Mouse (Mus musculus) heart, adult 18-20 months (tissue): Measurements from ENCODE around the gene BC028528. TPM values are rescaled to one million over a fixed set of nuclear protein-coding genes. Genes with fewer than 3 reads are reported as not detected.
"Not testable (repeated sequence)": the region's sequence is repeated elsewhere in the genome, so short reads cannot be mapped to it uniquely, and the experiment has no call there.

Experiments
- DNase-seq, 2 experiments: peaks; one replicate each; pipeline ENCODE4 v3.0.0; 2021 to 2022; ENCODE audit warnings: mixed read lengths in 1 of 2
- long read RNA-seq, 2 experiments: library from polyadenylated mRNA; stranded (forward); transcript quantifications; one replicate each; pipeline ENCODE4 v2.0.0; 2021
- total RNA-seq, 2 experiments: library from RNA; stranded (reverse); gene quantifications; 2 replicates each; pipeline ENCODE4 v1.2.3; 2021

The BC028528 gene
- total RNA-seq: 1 to 10 TPM; 7.6 to 9.6 TPM
- long read RNA-seq, experiment 1, transcript BC028528-202 (6 exons, 809 nt): major isoform, 5 of 7 reads
- long read RNA-seq, experiment 1, partial matches to known transcripts: 0 of 7 reads
- long read RNA-seq, experiment 1, other reads (novel, unspliced or antisense): 0 of 7 reads
- long read RNA-seq, experiment 2, partial matches to known transcripts: 0 of 4 reads
- long read RNA-seq, experiment 2, other reads (novel, unspliced or antisense): 0 of 4 reads

DNA sequence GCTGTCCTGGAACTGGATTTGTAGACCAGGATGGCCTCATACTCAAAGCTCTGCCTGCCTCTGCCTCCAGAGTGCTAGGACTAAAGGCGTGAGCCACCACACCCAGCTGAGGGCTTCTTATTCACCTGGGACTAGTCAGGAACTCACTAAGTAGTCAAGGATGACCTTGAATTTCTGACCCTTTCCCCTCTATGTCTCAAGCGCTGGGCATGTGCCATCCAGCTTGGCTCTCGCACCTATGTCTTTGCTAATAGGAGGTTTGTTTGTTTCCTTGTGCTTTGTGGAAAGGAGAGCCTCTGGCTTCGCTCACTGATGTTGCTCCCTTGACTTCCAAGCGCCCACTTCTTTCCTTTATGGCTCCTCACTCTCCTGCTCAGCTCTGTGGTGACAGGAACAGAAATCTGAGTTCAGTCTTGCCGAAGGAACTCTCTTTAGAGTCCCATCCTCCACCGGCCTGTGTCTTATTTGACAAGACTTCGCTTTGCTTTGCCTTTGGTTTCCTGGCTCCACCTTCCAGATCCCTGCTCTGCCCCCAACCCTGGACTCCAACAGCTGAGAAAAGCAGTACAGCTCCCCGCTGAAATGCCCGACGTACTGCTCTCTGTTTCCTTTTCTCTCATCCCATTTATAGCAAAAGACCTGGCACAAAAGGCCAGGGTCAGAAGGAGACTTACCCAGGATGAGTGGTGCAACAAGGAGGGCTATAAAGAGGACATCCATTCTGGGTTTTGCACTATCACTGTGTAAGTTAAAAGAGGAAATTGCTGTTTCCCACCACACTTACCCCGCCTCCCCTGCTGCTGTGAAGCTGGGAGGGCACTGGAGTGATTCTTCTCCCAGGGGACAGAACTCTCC, at the start of gene BC028528:
BC028528 (minus strand) TSS at position 795 of the 855 bp plus-strand sequence.
- DNase-seq: peak; percentile 59 to 70

DNA sequence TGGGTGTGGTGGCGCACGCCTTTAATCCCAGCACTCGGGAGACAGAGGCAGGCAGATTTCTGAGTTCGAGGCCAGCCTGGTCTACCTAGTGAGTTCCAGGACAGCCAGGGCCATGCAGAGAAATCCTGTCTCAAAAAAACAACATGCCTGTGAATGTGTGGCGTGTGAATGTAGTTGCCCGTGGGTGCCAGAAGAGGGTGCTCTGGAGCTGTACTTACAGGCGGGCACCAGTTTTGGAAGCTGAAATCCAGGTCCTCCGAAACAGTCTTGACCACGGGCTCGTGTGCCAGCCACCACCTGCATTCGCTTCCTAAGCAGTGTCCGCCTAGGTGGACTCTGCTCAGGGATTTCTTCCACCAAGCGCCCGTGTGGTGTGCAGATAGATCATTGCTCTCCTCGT, 47.0 kb upstream of the BC028528 start:
- DNase-seq: no peak

- DNase-seq: no peak
Measured at GRCm38 (mm10) chr3:95938217-95938616, 46.4 kb upstream of the BC028528 start.

DNA sequence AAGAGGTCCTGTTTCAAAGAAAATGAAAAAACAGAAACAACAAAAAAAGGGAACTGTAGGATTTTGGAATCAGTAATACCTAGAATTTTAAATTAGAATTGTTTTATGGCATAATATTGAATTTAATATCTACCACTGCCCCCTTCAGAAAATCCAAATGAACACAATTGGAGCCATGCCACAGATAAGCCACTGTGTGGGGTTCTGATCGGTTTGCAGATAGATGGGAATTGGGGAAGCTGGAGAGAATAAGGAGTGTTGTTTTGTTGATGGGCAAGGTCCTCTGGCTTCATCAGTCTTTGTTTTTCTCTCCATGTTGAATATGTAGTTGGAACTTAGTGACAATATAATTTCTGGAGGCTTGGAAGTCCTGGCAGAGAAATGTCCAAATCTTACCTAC, 42.6 kb upstream of the BC028528 start:
- DNase-seq: no peak

DNA sequence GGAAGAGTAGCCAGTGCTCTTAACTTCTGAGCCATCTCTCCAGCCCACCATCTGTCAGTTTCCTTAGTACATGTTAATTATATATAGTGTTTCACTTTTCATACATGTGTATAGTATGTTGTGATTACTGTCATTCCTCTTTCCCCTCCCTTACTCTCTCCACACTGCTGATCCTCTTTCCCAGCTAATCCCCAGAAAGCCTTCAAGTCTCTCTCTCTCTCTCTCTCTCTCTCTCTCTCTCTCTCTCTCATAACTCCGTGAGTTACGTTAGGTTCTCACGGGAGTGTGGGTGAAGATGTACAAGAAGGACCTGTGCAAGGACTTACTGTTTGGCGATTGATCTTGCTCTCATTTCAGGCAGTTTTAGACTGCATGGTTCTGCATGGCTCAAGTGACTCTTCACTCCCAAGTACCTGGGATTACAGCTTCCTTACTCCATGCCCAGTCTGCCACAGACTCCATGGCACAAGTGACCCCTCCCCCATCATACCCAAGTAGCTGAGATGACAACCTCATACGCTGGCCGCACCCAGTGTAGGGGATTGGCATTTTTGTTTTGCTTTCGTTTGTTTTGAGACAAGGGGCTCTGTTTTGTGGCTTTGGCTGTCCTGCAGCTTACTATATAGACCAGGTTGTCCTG, 41.4 kb upstream of the BC028528 start:
- no peak for DNase-seq

DNA sequence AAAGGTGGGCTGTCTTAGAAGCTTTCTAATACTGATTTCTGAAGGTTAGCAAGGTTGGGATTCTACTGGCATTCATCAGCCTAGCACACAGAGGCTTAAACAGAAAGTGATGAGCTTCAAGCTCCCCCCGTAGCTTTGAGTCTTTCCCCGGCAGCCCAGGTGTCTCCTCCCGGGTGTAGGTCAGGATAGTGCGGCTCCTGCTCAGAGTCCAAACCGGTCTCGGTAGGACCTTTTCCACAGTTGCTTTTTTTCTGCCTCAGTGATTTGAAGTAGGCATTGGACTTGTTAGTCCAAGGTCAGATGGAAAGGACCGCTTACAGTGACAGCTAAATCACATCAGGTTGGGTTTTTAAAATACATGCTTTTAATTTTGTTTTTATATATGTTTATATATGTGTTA, 40.8 kb upstream of the BC028528 start:
- no peak for DNase-seq

GRCm38 (mm10) chr3:95932157-95932556, 40.4 kb upstream of the BC028528 start:
- no peak for DNase-seq

GRCm38 (mm10) chr3:95931471-95931870, 39.7 kb upstream of the BC028528 start:
- DNase-seq: no peak

DNA sequence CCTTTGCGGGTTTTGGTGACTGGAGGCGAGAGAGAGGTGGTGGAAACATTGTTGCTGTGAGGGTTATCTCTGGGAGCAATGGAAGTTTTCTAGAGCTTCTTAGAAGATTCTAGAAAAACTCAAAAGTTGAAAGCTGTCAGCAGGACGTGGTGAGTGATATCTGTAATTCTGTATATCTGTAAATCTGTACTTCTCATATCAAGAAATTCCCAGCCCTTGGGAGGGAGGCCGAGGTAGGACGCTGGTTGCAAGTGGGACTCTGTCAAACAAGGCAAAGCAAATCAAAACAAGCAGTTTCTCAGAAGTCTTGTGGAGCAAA, 38.6 kb upstream of the BC028528 start:
- no peak for DNase-seq

GRCm38 (mm10) chr3:95929581-95930470, 38.0 kb upstream of the BC028528 start:
- peak; percentile 47 to 66 for DNase-seq

DNA sequence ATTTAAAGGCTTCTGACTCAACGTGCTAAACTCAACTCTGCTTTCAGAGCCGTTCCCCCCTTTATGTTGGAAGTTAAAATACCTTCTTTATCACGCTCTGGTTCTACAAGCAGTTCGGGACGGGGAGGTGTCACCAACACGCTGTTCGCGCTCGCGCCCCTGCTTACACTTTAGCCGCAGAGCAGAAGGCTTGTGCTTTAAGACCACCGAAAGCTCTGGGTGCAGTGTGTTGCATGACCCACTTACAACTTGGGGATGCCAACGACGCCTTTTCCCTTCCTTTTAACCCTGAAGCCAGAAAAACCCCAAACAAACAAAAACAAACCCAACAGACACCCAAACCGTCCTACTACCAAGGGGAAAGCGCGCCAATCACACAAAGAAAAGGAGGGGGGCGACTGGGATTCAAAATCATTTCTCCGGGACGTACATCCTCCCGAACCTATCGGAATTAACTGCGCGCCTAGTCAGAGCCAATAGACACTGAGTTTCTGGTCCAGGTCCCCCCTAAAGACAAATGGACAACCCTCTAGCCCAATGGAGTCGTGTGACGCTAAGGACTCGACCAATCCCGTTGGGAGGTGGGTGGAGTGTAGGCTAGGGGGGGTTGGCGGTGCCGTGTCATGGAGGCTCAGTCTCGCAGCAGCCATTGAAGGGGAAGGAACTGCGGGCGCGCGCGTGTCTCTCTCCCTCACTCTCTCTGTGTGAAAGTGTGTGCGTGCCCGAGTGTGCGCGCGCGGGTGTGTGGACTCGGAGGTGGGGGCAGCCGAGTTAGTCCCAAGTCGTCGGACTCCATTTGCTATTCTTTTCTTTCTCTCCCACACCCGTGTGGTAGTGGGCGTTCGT, 37.1 kb upstream of the BC028528 start, which contains the start of gene Anp32e:
Anp32e (plus strand) TSS at position 589 of the 846 bp plus-strand sequence.
- peak; percentile 99 for DNase-seq

GRCm38 (mm10) chr3:95928261-95928657, 36.5 kb upstream of the BC028528 start:
- peak in 1 of 2 experiments; percentile 13 for DNase-seq

DNA sequence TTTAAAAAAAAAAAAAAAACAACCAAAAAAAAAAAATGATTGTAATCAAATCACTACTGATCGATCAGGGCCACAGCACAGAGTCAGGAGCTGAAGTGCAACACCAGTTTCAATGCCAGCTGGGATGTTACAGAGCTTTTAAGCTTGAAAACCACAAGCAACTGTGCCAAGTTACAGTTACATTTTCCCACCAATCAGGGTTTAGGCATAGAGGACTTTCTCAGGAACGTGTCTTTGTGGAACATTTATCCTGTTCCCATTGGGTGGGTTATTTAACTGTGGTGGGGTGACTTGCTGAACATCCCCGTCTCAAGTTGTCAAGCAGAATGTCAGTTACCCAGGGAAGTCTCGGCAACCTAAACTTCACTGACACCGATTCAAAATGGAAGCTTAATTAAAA, 33.3 kb upstream of the BC028528 start:
- no peak for DNase-seq

GRCm38 (mm10) chr3:95924185-95924584, 32.4 kb upstream of the BC028528 start:
- DNase-seq: no peak

DNA sequence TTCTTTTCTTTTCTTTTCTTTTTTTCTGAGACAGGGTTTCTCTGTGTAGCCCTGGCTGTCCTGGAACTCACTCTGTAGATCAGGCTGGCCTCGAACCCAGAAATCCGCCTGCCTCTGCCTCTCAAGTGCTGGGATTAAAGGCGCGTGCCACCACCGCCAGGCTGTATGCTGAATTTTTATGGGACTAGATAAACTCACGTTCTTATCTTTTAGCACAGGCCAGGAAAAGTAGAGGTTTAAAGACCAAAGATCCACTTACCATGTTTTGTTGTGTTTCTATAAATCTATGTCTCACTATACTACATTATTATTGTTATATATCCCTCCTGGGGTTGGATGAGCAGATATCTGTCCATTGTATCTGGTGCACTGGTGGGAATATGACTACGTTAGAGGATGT, 31.6 kb upstream of the BC028528 start:
- DNase-seq: not testable (repeated sequence)

- DNase-seq: not testable (repeated sequence)
Measured at GRCm38 (mm10) chr3:95920532-95920931, 28.7 kb upstream of the BC028528 start.

DNA sequence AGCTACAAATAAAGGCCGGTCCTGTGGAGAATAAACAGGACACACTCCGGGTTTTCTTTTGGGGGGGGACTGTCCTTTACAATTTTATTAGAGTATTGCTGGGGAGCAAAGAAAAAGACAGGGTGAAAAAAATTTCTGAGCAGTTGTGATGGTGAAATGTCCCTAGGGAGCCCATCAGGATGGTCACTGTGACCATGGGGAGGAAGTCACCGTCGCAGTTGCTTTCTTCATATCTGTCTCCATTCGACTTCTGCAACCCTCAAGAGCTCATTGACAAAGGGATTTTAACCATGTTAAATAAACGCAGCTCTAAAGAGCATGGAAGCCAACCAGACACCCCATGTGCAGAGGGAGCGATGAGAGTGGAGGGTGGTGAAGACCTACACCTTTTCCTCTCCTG, 25.0 kb upstream of the BC028528 start:
- DNase-seq: no peak

DNA sequence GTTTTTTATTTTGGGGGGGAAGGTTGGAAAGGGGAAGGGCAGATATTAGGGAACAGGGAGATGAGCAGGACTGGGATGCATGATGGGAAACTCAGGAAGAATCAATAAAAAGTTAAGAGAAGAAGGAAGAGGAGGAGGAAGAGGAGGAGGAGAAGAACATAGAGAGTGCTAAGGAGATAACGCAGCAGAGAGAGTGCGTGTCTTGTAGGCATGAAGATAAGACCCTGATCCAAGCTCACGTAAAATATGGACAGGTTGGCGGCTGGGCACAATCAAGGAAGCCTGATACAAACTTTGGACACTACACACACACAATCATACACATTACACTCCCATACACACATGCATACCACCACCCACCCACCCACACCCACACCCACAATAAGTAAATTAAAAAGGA, 22.9 kb upstream of the BC028528 start:
- DNase-seq: no peak

DNA sequence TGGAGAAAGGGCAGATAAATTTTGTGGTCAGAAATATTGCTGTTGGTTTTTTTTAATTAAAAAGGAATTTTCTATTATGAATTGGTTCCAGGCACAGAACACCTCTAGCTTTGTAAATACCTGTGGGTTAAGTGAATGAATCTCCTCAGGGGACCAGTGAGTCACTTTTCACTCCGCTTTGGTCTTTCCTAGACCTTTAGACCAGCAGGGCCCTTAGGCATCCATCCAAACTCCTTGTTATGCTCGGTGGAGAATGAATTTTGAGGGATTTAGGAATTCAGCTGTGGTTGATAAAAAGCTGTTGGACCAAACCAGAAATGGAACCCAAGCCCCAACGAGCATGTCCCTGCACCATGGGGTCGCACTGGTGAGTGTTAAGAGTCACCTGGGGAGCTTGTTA, 15.8 kb upstream of the BC028528 start:
- no peak for DNase-seq

GRCm38 (mm10) chr3:95906860-95907259, 15.1 kb upstream of the BC028528 start:
- DNase-seq: peak; percentile 32 to 77

GRCm38 (mm10) chr3:95905940-95906492, 14.2 kb upstream of the BC028528 start:
- DNase-seq: peak; percentile 62 to 72
